Mouse (Mus musculus) limb, embryonic 14.5 days (tissue): ENCODE measurements around the gene Abcg1. TPM values are rescaled to one million over a fixed set of nuclear protein-coding genes. Genes with fewer than 3 reads are reported as not detected.

Experiments
- ATAC-seq: fragments of 200-750 bp; cut with Nextera tagmentation; 2 replicates; pipeline ENCODE4 v1.8.0; 2017; ENCODE audit warnings: low read depth, moderate number of reproducible peaks, moderate TSS enrichment; ENCODE audit not compliant: low FRiP score
- DNase-seq: peaks from one replicate; pipeline ENCODE4 v3.0.0-alpha.2; 2015; ENCODE audit warnings: low spot score
- H3K27ac ChIP-seq: fragments of 300-500 bp; sonication (generic); replicated peaks from 2 replicates; pipeline ENCODE4 v1.5.1; 2014; ENCODE audit warnings: low read depth, mild to moderate bottlenecking, low read length, moderate library complexity, mixed read lengths
- H3K27me3 ChIP-seq: fragments of 300-500 bp; sonication (generic); 2 replicates; pipeline ENCODE4 v1.6.1; 2014; ENCODE audit warnings: low read length, mixed read lengths; ENCODE audit not compliant: control insufficient read depth, insufficient read depth
- H3K36me3 ChIP-seq: fragments of 300-500 bp; sonication (generic); 2 replicates; pipeline ENCODE4 v1.6.1; 2014; ENCODE audit warnings: mild to moderate bottlenecking, low read length, moderate library complexity, mixed read lengths; ENCODE audit not compliant: control insufficient read depth, insufficient read depth
- H3K4me1 ChIP-seq: fragments of 300-500 bp; sonication (generic); 2 replicates; pipeline ENCODE4 v1.6.1; 2014; ENCODE audit warnings: antibody characterized with exemption, low read length, mixed read lengths; ENCODE audit not compliant: control insufficient read depth, insufficient read depth
- H3K4me2 ChIP-seq: fragments of 300-500 bp; sonication (generic); replicated peaks from 2 replicates; pipeline ENCODE4 v1.6.1; 2014; ENCODE audit warnings: low read depth, mild to moderate bottlenecking, low read length, moderate library complexity; ENCODE audit not compliant: severe bottlenecking
- H3K4me3 ChIP-seq: fragments of 300-500 bp; sonication (generic); replicated peaks from 2 replicates; pipeline ENCODE4 v1.5.1; 2014; ENCODE audit warnings: low read length
- H3K9ac ChIP-seq: fragments of 300-500 bp; sonication (generic); 2 replicates; pipeline ENCODE4 v1.6.1; 2014; ENCODE audit warnings: mild to moderate bottlenecking, low read depth, low read length, moderate library complexity; ENCODE audit not compliant: severe bottlenecking
- H3K9me3 ChIP-seq: fragments of 300-500 bp; sonication (generic); 2 replicates; pipeline ENCODE4 v1.6.1; 2016; ENCODE audit warnings: low read length; ENCODE audit not compliant: control insufficient read depth
- POLR2A ChIP-seq: fragments of 200-500 bp; IDR thresholded peaks from 2 replicates; pipeline ENCODE4 v1.8.0; 2012; ENCODE audit warnings: inconsistent platforms, mild to moderate bottlenecking, moderate library complexity, borderline replicate concordance; ENCODE audit not compliant: insufficient read depth, insufficient read length; ENCODE audit errors: extremely low read depth
- WGBS: fragments of 180-500 bp; shearing (Covaris S2); extraction: QIAGEN DNeasy Blood & Tissue Kit; methylation state at CpG from one replicate; pipeline ENCODE4 v1.1.7; 2014; 5-methylcytosine and 5-hydroxymethylcytosine counted together
- polyA plus RNA-seq, 2 experiments: library from polyadenylated mRNA; depleted of rRNA in 1 of 2; stranded (reverse) in 1 of 2; unstranded in 1 of 2; fragments of >200 nt; fragmentation: Nextera tagmentation in 1 of 2; extraction: Ambion mirVana in 1 of 2; gene quantifications; 2 replicates each; pipeline versions ENCODE4 v1.2.1 to v1.2.3; 2012 to 2014

Gene Abcg1
- polyA plus RNA-seq, 2 experiments: 3.4 to 6.8 TPM

DNA sequence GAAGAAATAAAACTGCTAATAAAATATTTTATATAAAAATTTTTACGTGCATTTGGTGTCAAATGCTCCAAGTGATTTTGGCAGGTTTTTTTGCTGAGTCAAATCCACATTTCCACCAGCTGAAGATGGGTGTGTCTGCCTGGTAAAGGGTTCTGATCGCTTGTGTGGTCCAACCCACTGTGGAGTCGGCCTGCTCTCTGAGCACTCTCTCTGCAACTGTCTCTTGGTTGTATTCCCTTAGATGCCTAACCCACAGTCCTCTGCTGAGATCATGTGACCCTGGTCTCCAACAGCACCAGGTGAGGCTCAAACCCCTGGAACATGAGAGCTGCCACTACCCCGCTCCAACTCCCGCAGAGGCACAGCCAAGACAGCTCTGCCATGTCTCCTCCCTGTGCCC lies 60.5 kb downstream of the Abcg1 start:
- 79% methylated on average over 5 of the region's 5 CpGs for WGBS
- peak; percentile 10 for DNase-seq
- Histone ChIP-seq H3K4me1 (no peaks in the 10 kb centered on the region), H3K27ac (no peak overlapping the region), H3K27me3 (no peaks in the 10 kb centered on the region), H3K4me2 (no peak overlapping the region), H3K9me3 (no peaks in the 10 kb centered on the region), H3K4me3 (no peak overlapping the region), H3K36me3 (no peaks in the 10 kb centered on the region), H3K9ac (no peak overlapping the region)
- TF ChIP-seq POLR2A: no peak
- no peak for ATAC-seq

DNA sequence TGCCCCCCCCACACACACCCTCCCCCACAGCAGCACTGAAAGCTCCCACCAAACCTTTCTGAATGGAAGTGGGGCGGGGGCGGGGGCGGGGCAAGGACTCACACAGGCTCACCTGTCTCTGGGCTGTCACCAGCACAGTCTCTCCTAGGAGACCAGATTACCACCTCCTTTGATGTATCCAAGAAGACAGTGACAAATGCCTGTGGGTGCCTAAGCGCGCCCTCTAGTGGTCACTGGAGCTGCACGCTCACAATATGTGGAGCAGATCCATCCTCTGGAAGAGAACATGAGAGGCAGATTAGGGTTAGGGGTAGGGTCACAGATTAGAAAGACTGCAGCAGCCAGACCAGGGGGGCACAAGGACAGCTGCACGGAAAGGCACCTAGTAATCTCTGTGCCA lies 62.0 kb downstream of the Abcg1 start:
- no peaks in the 10 kb centered on the region for H3K36me3 ChIP-seq
- no peaks in the 10 kb centered on the region for H3K27me3 ChIP-seq
- TF ChIP-seq POLR2A: no peak
- H3K4me2 ChIP-seq: no peak overlapping the region
- no peaks in the 10 kb centered on the region for H3K4me1 ChIP-seq
- H3K9ac ChIP-seq: no peak overlapping the region
- DNase-seq (peak; percentile 43), ATAC-seq (no peak)
- H3K9me3 ChIP-seq: no peaks in the 10 kb centered on the region
- WGBS: 3% methylated on average over 7 of the region's 7 CpGs
- no peak overlapping the region for H3K27ac ChIP-seq
- H3K4me3 ChIP-seq: no peak overlapping the region

DNA sequence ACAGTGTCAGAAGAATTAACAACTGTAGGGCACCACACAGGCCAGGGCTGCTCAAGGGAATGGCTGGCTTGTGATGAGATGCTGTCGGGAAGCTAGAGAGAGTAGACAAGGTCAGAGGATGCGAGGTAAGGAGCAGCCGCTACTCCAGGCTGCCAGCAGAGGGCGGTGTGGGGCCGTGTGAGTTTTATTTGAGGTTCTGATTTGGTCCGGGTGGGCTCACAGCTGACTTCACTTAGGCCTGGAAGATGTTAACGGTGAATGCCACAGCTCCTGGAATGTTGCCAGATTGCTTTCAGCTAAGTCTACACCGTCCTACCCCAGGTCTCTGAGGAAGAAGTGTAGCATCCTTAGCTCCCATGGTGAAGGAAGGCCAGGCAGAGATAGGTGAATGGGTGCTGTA lies 64.5 kb downstream of the Abcg1 start:
- no peak for ATAC-seq
- Histone ChIP-seq H3K27me3 (no peaks in the 10 kb centered on the region), H3K4me2 (no peak overlapping the region), H3K4me1 (no peaks in the 10 kb centered on the region), H3K27ac (no peak overlapping the region), H3K9ac (no peak overlapping the region), H3K4me3 (no peak overlapping the region), H3K36me3 (no peaks in the 10 kb centered on the region), H3K9me3 (no peaks in the 10 kb centered on the region)
- no peak for TF ChIP-seq POLR2A
- peak; percentile 60 for DNase-seq
- WGBS: 6% methylated on average over 8 of the region's 8 CpGs

- no peak overlapping the region for H3K27ac ChIP-seq
- no peaks in the 10 kb centered on the region for H3K36me3 ChIP-seq
- no peak for TF ChIP-seq POLR2A
- no peaks in the 10 kb centered on the region for H3K27me3 ChIP-seq
- H3K4me2 ChIP-seq: no peak overlapping the region
- H3K9ac ChIP-seq: no peak overlapping the region
- H3K4me3 ChIP-seq: no peak overlapping the region
- DNase-seq (no peak), ATAC-seq (no peak)
- H3K4me1 ChIP-seq: no peaks in the 10 kb centered on the region
- H3K9me3 ChIP-seq: no peaks in the 10 kb centered on the region
- 25% methylated on average over 9 of the region's 9 CpGs for WGBS
Observed at GRCm38 (mm10) chr17:31125548-31126266, 68.2 kb downstream of the Abcg1 start.

GRCm38 (mm10) chr17:31128708-31129318 lies 71.3 kb downstream of the Abcg1 start:
- H3K4me3 ChIP-seq: no peak overlapping the region
- no peak overlapping the region for H3K9ac ChIP-seq
- no peak for TF ChIP-seq POLR2A
- no peaks in the 10 kb centered on the region for H3K27me3 ChIP-seq
- H3K9me3 ChIP-seq: no peaks in the 10 kb centered on the region
- no peaks in the 10 kb centered on the region for H3K36me3 ChIP-seq
- DNase-seq (no peak), ATAC-seq (no peak)
- no peak overlapping the region for H3K27ac ChIP-seq
- 83% methylated on average over 9 of the region's 9 CpGs for WGBS
- H3K4me1 ChIP-seq: no peaks in the 10 kb centered on the region
- H3K4me2 ChIP-seq: no peak overlapping the region
